Mouse (Mus musculus): ENCODE measurements around the gene Gabrq. TPM values are rescaled to one million over a fixed set of nuclear protein-coding genes. Genes with fewer than 3 reads are reported as not detected.

Gene Gabrq
- not detected in 2 replicates for total RNA-seq (2012; rRNA removed)
- not detected for polyA plus RNA-seq (2012; ENCODE audit: insufficient read depth in 1 of 2, insufficient read length in 2 of 2, low read depth in 1 of 2, low replicate concordance in 2 of 2, missing spikeins in 1 of 2)

DNA sequence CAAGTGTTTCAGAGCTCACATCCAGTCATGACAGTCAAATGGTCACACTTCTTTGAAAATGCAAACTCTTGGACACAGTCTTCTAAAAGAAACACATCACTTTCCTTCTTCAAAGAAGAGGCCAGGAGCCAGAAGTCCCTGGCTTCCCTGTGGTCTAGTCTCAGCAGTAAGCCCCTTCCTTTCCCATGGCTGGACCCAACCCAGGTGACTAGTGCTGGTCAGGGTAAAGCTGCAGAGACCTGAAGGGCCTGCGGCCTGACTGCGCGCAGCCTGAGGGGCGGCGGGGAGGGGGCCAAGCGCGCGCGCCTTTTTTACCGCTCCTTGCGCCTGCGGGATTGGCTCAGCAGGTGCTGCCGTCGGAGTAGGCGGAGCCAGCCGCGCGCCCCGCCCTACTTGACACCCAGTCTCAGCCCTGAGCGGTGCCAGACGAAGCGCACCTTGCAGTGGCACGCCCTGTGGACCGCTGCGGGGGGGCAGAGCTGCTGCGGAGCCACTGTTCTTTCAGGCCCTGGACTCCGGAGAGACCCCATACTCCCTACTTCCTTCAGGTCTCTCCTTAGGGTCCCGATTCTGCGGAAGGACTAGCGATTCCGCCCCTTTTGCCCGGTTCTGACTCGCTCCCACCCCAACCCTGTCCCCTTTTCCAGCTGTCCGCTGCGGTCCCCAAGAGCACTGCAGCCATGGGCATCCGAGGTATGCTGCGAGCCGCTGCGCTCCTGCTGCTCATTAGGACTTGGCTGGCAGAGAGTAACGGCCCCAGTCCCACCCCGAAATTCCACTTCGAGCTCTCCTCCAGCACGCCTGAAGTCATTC, at the start of gene Gabrq:
Gene Gabrq, plus strand, starts transcription at position 403 of the 813 bp plus-strand sequence.
- Histone ChIP-seq H3K9ac (ENCODE audit: control insufficient read depth, low read depth, low read length, poor library complexity, severe bottlenecking) (no peak within 1 kb of the TSS), H3K4me1 (ENCODE audit: control insufficient read depth in 1 of 2, insufficient read depth in 2 of 2, low read length in 2 of 2) (no peaks in the 10 kb centered on the region), H3K27me3 (ENCODE audit: control insufficient read depth in 1 of 2, insufficient read depth in 2 of 2, low read length in 2 of 2) (no peaks in the 10 kb centered on the region; a peak in 1 of 4 replicates), H3K36me3 (ENCODE audit: control insufficient read depth in 1 of 2, insufficient read depth in 2 of 2, low read length in 2 of 2) (no peaks in the 10 kb centered on the region), H3K4me3 (ENCODE audit: control insufficient read depth in 1 of 2, insufficient read depth in 1 of 2, low read depth in 2 of 2, low read length in 2 of 2) (no peak within 1 kb of the TSS), H3K79me2 (ENCODE audit: control insufficient read depth, insufficient read depth, low read length, poor library complexity) (no peaks in the 10 kb centered on the region), H3K9me3 (replicated peaks; ENCODE audit: insufficient read depth, low read length) (no peaks in the 10 kb centered on the region), H3K27ac (ENCODE audit: control insufficient read depth, low read depth, low read length) (no peak within 1 kb of the TSS)
- TF ChIP-seq RAD21 (IDR thresholded peaks at IDR 0.05; ENCODE audit: low read depth, low read length) (no peak), ZC3H11A (IDR thresholded peaks at IDR 0.05; ENCODE audit: low read depth, low read length) (no peak), RCOR1 (IDR thresholded peaks at IDR 0.05; ENCODE audit: low read depth, low read length) (no peak), TAL1 (IDR thresholded peaks at IDR 0.05; ENCODE audit: low read length) (no peak), GATA1 (IDR thresholded peaks at IDR 0.05; ENCODE audit: low read depth, low read length) (no peak), ZMIZ1 (IDR thresholded peaks at IDR 0.05; ENCODE audit: low read depth, low read length) (no peak), CHD1 (IDR thresholded peaks at IDR 0.05; ENCODE audit: low read depth, low read length) (no peak), CHD2 (IDR thresholded peaks at IDR 0.05; ENCODE audit: low read length) (no peak)
- DNase-seq (ENCODE audit: low read depth, low spot score) = no peak

DNA sequence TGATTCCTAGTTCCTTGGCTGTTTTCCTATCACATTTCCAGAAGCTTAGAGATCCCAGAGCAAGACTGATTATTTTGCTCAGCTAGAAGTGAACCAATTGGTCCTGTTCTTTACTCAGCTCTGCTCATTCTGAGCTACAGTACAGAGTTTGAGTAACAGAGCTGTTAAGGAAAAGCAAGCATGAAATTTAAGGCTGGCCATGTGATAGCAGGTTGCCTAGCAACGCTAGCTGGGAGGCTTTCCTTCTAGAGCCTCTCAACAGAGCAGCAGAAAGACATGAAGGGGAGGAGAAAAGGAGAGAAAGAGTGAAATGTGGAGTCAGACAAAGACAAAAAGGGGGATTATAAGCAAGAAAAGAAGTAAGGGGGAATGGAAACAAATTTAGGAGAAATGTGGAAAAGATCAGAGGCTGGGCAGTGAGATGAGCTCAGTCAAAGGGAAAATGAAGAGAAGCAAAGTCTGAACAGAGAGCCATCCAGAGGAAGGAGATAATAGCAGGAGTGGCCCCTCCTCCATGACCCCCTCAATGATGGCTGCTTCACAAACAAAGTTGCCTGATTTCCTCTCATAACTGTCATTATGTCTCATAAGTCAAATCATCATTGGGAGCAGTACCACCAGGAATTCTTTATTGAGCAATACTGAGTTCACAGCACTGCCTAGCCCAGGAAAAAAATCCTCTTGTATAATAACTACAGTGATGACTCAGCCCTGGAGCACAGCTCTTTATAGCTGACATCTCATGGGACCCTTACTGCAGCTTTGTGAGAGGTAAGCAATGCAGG, 36.0 kb upstream of the Gabrq start:
- no peak for DNase-seq (ENCODE audit: low read depth, low spot score)
- Histone ChIP-seq H3K4me3 (ENCODE audit: control insufficient read depth in 1 of 2, insufficient read depth in 1 of 2, low read depth in 2 of 2, low read length in 2 of 2) (no peak overlapping the region), H3K4me1 (ENCODE audit: control insufficient read depth in 1 of 2, insufficient read depth in 2 of 2, low read length in 2 of 2) (no peaks in the 10 kb centered on the region), H3K27me3 (ENCODE audit: control insufficient read depth in 1 of 2, insufficient read depth in 2 of 2, low read length in 2 of 2) (no peaks in the 10 kb centered on the region), H3K9ac (ENCODE audit: control insufficient read depth, low read depth, low read length, poor library complexity, severe bottlenecking) (no peak overlapping the region), H3K27ac (ENCODE audit: control insufficient read depth, low read depth, low read length) (no peak overlapping the region), H3K9me3 (replicated peaks; ENCODE audit: insufficient read depth, low read length) (no peaks in the 10 kb centered on the region), H3K36me3 (ENCODE audit: control insufficient read depth in 1 of 2, insufficient read depth in 2 of 2, low read length in 2 of 2) (no peaks in the 10 kb centered on the region), H3K79me2 (ENCODE audit: control insufficient read depth, insufficient read depth, low read length, poor library complexity) (no peaks in the 10 kb centered on the region)
- TF ChIP-seq MYB (IDR thresholded peaks at IDR 0.05; ENCODE audit: low read depth, low read length) (no peak), ZNF384 (IDR thresholded peaks at IDR 0.05; ENCODE audit: low read depth, low read length) (no peak), NRF1 (IDR thresholded peaks at IDR 0.05; ENCODE audit: insufficient read depth, low read depth, low read length, poor library complexity, severe bottlenecking) (no peak), POLR2AphosphoS2 (IDR thresholded peaks at IDR 0.05; ENCODE audit: low read length) (no peak), RAD21 (IDR thresholded peaks at IDR 0.05; ENCODE audit: low read depth, low read length) (no peak)

DNA sequence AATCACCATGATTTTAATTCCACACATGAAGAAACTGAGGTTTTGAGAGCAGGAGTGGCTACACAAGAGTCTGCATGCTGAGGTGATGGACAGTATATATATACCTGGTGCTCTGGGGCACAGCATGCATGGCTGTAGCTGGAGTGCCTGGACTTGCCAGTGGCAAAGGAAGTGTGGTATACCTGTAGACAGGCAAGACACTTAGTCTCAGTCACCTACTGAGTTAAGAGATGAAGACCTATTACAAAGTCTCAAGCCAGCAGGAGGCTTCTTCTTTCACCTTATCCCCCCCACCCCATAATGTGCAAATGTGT, 35.5 kb upstream of the Gabrq start:
- Histone ChIP-seq H3K36me3 (ENCODE audit: control insufficient read depth in 1 of 2, insufficient read depth in 2 of 2, low read length in 2 of 2) (no peaks in the 10 kb centered on the region), H3K4me1 (ENCODE audit: control insufficient read depth in 1 of 2, insufficient read depth in 2 of 2, low read length in 2 of 2) (no peaks in the 10 kb centered on the region), H3K27me3 (ENCODE audit: control insufficient read depth in 1 of 2, insufficient read depth in 2 of 2, low read length in 2 of 2) (no peaks in the 10 kb centered on the region), H3K79me2 (ENCODE audit: control insufficient read depth, insufficient read depth, low read length, poor library complexity) (no peaks in the 10 kb centered on the region), H3K9me3 (replicated peaks; ENCODE audit: insufficient read depth, low read length) (no peaks in the 10 kb centered on the region), H3K27ac (ENCODE audit: control insufficient read depth, low read depth, low read length) (no peak overlapping the region), H3K9ac (ENCODE audit: control insufficient read depth, low read depth, low read length, poor library complexity, severe bottlenecking) (no peak overlapping the region), H3K4me3 (ENCODE audit: control insufficient read depth in 1 of 2, insufficient read depth in 1 of 2, low read depth in 2 of 2, low read length in 2 of 2) (no peak overlapping the region)
- DNase-seq (ENCODE audit: low read depth, low spot score) = no peak
- TF ChIP-seq POLR2A (IDR thresholded peaks at IDR 0.05; ENCODE audit: control insufficient read depth in 1 of 2, insufficient read depth in 1 of 2, low read depth in 1 of 2, low read length in 2 of 2, poor library complexity in 1 of 2) (no peak), RCOR1 (IDR thresholded peaks at IDR 0.05; ENCODE audit: low read depth, low read length) (no peak), SMC3 (IDR thresholded peaks at IDR 0.05; ENCODE audit: low read depth, low read length) (no peak), GABPA (IDR thresholded peaks at IDR 0.05; ENCODE audit: low read depth, low read length) (no peak), TAL1 (IDR thresholded peaks at IDR 0.05; ENCODE audit: low read length) (no peak), ZNF384 (IDR thresholded peaks at IDR 0.05; ENCODE audit: low read depth, low read length) (no peak), SIN3A (IDR thresholded peaks at IDR 0.05; ENCODE audit: low read length) (no peak), POLR2AphosphoS2 (IDR thresholded peaks at IDR 0.05; ENCODE audit: low read length) (no peak), ZC3H11A (IDR thresholded peaks at IDR 0.05; ENCODE audit: low read depth, low read length) (no peak), EP300 (IDR thresholded peaks at IDR 0.05; ENCODE audit: low read depth in 1 of 2, low read length in 2 of 2) (no peak), KAT2A (conservative IDR thresholded peaks at IDR 0.05; ENCODE audit: low read depth, low read length) (no peak), RAD21 (IDR thresholded peaks at IDR 0.05; ENCODE audit: low read depth, low read length) (no peak), USF1 (IDR thresholded peaks at IDR 0.05; ENCODE audit: low read depth, low read length) (no peak), MAFK (IDR thresholded peaks at IDR 0.05; ENCODE audit: borderline replicate concordance, low read depth, low read length) (no peak), MAZ (IDR thresholded peaks at IDR 0.05; ENCODE audit: low read depth, low read length) (no peak), MAX (IDR thresholded peaks at IDR 0.05; ENCODE audit: low read length) (no peak)

Data from MEL (cell line).